Mouse (Mus musculus) lung, postnatal 14 days (tissue): ENCODE data around the gene Nkx2-3.

Experiments
- DNase-seq: peaks from one replicate; pipeline ENCODE4 v3.0.0; 2021

Gene Nkx2-3

GRCm38 (mm10) chr19:43612051-43612450 is at the start of gene Nkx2-3:
Nkx2-3 (plus strand) TSS chr19:43612325.
- DNase-seq = peak; percentile 35

GRCm38 (mm10) chr19:43563166-43563565 is 49.0 kb upstream of the Nkx2-3 start:
- DNase-seq = peak; percentile 46

GRCm38 (mm10) chr19:43568298-43568697 is 43.8 kb upstream of the Nkx2-3 start:
- DNase-seq = no peak

GRCm38 (mm10) chr19:43569133-43569532 is 43.0 kb upstream of the Nkx2-3 start:
- no peak for DNase-seq

- DNase-seq = peak; percentile 84
Measured at GRCm38 (mm10) chr19:43570831-43571790, 41.0 kb upstream of the Nkx2-3 start.

GRCm38 (mm10) chr19:43579081-43579796 is 32.9 kb upstream of the Nkx2-3 start:
- DNase-seq = no peak

GRCm38 (mm10) chr19:43581185-43581584 is 30.9 kb upstream of the Nkx2-3 start:
- no peak for DNase-seq

- DNase-seq = no peak
Measured at GRCm38 (mm10) chr19:43583192-43583591, 28.9 kb upstream of the Nkx2-3 start.

GRCm38 (mm10) chr19:43583595-43583994 is 28.5 kb upstream of the Nkx2-3 start:
- DNase-seq = peak; percentile 14

GRCm38 (mm10) chr19:43584788-43585187 is 27.3 kb upstream of the Nkx2-3 start:
- peak; percentile 55 for DNase-seq

- DNase-seq = no peak
Measured at GRCm38 (mm10) chr19:43592026-43592425, 20.1 kb upstream of the Nkx2-3 start.

- DNase-seq = no peak
Measured at GRCm38 (mm10) chr19:43596981-43597380, 15.1 kb upstream of the Nkx2-3 start.

GRCm38 (mm10) chr19:43598741-43599660 is 13.1 kb upstream of the Nkx2-3 start:
- no peak for DNase-seq

GRCm38 (mm10) chr19:43599776-43600544 is 12.2 kb upstream of the Nkx2-3 start:
- no peak for DNase-seq

GRCm38 (mm10) chr19:43600545-43601331 is 11.4 kb upstream of the Nkx2-3 start:
- DNase-seq = no peak

- DNase-seq = no peak
Measured at GRCm38 (mm10) chr19:43601440-43601839, 10.7 kb upstream of the Nkx2-3 start.

GRCm38 (mm10) chr19:43601996-43602590 is 10.0 kb upstream of the Nkx2-3 start:
- DNase-seq = no peak

GRCm38 (mm10) chr19:43603521-43603920 is 8.6 kb upstream of the Nkx2-3 start:
- no peak for DNase-seq

- no peak for DNase-seq
Measured at GRCm38 (mm10) chr19:43604492-43605120, 7.5 kb upstream of the Nkx2-3 start.
